Mouse (Mus musculus) kidney, postnatal 4 days (tissue): Measurements from ENCODE around the gene Rev1.

Experiments used
- DNase-seq, 2 experiments: peaks; one replicate each; pipeline ENCODE4 v3.0.0; 2021; ENCODE audit warnings: mixed read lengths in 2 of 2

The Rev1 gene

GRCm38 (mm10) chr1:38129501-38130267, at the start of gene Rev1:
Gene Rev1, minus strand, starts transcription at chr1:38129801.
- DNase-seq = peak; percentile 93 to 97

GRCm38 (mm10) chr1:38178929-38179328, 49.3 kb upstream of the Rev1 start:
- DNase-seq = no peak

GRCm38 (mm10) chr1:38176077-38176476, 46.5 kb upstream of the Rev1 start:
- DNase-seq = no peak

- no peak for DNase-seq
These were observed 42.3 kb upstream of the Rev1 start for GRCm38 (mm10) chr1:38171874-38172273.

- no peak for DNase-seq
These were observed 36.1 kb upstream of the Rev1 start for GRCm38 (mm10) chr1:38165696-38166095.

- DNase-seq = no peak
These were observed 20.5 kb upstream of the Rev1 start for GRCm38 (mm10) chr1:38150086-38150485.

- no peak for DNase-seq
These were observed 16.4 kb upstream of the Rev1 start for GRCm38 (mm10) chr1:38146008-38146407.

- DNase-seq = no peak
These were observed 11.8 kb upstream of the Rev1 start for GRCm38 (mm10) chr1:38141371-38141770.

- DNase-seq = no peak
These were observed 11.3 kb upstream of the Rev1 start for GRCm38 (mm10) chr1:38140911-38141310.

- DNase-seq = no peak
These were observed 9.8 kb upstream of the Rev1 start for GRCm38 (mm10) chr1:38139396-38139795.

GRCm38 (mm10) chr1:38132942-38133341, 3.3 kb upstream of the Rev1 start:
- peak; percentile 27 to 42 for DNase-seq

- peak; percentile 27 to 47 for DNase-seq
These were observed 1.3 kb upstream of the Rev1 start for GRCm38 (mm10) chr1:38130715-38131483.

GRCm38 (mm10) chr1:38128919-38129436, 623 bp downstream of the Rev1 start:
- peak; percentile 61 to 75 for DNase-seq

GRCm38 (mm10) chr1:38127036-38127435, 2.6 kb downstream of the Rev1 start:
- no peak for DNase-seq

GRCm38 (mm10) chr1:38126426-38126825, 3.2 kb downstream of the Rev1 start:
- no peak for DNase-seq

- DNase-seq = no peak
These were observed 5.3 kb downstream of the Rev1 start for GRCm38 (mm10) chr1:38124261-38124660.

- no peak for DNase-seq
These were observed 8.7 kb downstream of the Rev1 start for GRCm38 (mm10) chr1:38120877-38121276.

GRCm38 (mm10) chr1:38118624-38119023, 11.0 kb downstream of the Rev1 start:
- no peak for DNase-seq

- DNase-seq = no peak
These were observed 19.8 kb downstream of the Rev1 start for GRCm38 (mm10) chr1:38109786-38110185.

GRCm38 (mm10) chr1:38103813-38104212, 25.8 kb downstream of the Rev1 start:
- DNase-seq = no peak

- DNase-seq = no peak
These were observed 26.4 kb downstream of the Rev1 start for GRCm38 (mm10) chr1:38103214-38103613.

- DNase-seq = no peak
These were observed 48.3 kb downstream of the Rev1 start for GRCm38 (mm10) chr1:38081316-38081715.

GRCm38 (mm10) chr1:38071326-38071725, 58.3 kb downstream of the Rev1 start:
- DNase-seq = no peak

GRCm38 (mm10) chr1:38067276-38067675, 62.3 kb downstream of the Rev1 start:
- DNase-seq = no peak
